Mouse (Mus musculus) liver (tissue): ENCODE measurements around the gene Parva.

ENCODE experiments used
- DNase-seq: peaks from one replicate; pipeline ENCODE4 v3.0.0-alpha.2; 2020; ENCODE audit warnings: mixed read lengths

The Parva gene

DNA sequence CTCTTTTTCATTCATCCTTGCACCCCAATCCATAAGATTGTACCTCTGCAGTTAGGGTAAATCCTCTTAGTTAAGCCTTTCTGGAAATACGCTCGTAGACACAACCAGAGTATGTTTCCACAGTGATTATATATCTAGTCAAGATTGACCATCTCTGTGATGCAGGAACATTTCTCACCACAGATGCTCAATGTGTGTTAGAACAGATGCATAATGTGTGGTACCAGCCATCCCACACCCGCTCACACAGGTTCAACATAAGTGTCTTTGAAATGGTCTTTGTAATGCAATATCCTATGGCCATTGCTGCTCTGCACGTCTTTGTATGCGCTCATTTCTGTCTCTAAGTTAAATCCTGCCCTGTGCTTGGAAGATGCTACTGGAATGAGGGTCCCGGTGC lies 98.2 kb downstream of the Parva start:
- no peak for DNase-seq

GRCm38 (mm10) chr7:112526226-112526625 lies 98.9 kb downstream of the Parva start:
- DNase-seq = no peak

DNA sequence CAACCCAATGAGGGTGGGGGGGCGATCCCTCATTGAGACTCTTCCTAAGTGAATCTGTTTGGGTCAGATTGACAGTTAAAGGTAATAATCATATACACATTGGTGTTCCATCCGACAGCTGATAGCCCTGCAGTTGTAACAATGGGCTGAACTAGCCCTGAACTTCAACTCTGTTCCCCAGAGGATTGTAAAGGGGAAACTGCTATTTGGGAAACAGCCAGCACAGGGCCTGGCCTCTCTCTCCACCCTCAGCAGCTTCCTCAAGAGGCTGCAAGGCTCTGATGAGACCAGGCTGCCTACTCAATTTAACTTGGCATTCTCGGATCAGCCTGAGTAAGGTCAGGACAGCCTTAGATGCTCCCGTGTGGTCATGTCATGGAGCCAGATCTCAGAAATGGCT lies 99.9 kb downstream of the Parva start:
- no peak for DNase-seq

GRCm38 (mm10) chr7:112528059-112528458 lies 100.8 kb downstream of the Parva start:
- no peak for DNase-seq

- no peak for DNase-seq
These were observed 101.5 kb downstream of the Parva start for GRCm38 (mm10) chr7:112528582-112529360.

- no peak for DNase-seq
These were observed 103.6 kb downstream of the Parva start for GRCm38 (mm10) chr7:112530924-112531323.

DNA sequence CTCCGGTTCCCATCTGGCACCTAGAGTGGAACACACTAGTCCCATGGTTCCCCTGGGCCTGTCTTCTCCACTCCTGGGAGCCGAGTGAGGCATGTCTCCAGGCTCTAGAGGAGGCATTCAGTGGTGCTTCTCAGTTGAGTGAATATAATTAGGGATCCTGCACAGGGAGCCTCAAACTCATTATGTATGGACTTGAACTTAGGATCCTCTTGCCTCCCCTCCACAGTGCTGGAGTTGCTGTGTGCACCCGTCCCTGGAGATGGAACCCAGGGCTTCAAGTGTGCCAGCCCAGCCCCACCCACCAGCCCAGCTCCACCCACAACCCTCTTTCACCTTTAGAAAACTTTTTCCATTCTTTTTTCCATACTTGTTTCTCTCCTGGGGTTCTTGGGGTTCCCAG lies 106.8 kb downstream of the Parva start:
- no peak for DNase-seq

GRCm38 (mm10) chr7:112535408-112535921 lies 108.2 kb downstream of the Parva start:
- peak; percentile 11 for DNase-seq

DNA sequence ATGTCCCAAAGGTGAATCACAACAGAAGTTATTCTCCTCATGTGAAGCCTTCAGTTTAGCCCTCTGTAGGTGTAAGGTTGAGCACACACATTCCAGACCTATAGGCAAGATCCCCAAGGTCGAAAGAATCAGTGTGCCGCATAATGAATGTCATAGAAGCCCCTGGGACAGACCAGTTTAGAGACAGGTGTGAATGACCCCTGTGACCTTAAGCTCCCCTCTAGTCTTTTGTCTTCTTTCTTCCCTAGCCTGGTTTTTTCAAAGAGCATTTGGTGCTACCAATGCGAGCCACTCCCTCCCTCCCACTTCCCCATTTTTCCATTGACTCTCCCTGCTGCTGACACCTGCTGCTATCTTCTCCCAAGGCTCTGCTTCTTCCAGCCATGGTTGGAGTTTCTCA lies 121.8 kb downstream of the Parva start:
- no peak for DNase-seq

GRCm38 (mm10) chr7:112561504-112561903 lies 134.2 kb downstream of the Parva start:
- no peak for DNase-seq

GRCm38 (mm10) chr7:112567004-112567403 lies 139.7 kb downstream of the Parva start:
- no peak for DNase-seq

DNA sequence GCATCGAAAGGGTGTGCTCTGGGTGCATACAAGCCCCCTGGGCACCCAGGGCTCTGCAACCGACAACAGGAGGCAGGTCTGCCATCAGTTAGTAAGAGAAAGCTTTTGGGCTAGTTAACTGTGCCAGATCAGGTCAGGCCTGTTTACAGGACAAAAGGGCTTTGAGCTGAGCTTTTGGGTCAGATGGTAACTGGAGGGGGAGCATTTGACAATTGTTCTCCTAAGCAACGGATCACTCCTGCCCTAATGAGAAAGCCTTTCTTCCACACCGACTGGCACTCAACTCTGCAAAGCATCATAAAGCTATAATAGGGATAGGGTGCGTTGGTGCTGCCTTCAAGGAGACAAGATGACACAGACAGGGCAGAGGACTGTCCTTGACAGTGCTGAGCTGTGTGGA lies 141.7 kb downstream of the Parva start:
- no peak for DNase-seq

DNA sequence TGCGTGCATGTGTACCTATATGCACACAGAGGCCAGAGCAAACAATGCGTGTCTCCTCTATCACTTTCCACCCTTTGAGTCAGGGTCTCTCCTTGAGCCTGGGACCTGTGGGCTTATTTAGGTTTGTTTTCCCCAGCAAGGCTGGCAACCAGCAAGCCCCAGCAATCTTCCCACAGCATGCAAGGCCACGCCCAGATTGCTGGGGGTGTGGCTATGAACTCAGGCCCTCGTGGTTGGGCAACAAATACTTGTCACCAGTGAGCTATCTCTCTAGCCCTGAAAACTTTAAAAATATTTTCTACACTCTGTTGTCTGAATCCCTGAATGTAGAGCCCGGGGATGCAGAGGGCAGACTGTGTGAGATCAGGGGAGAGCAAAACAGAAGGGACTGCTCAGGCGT lies 154.3 kb downstream of the Parva start:
- DNase-seq = peak; percentile 11

DNA sequence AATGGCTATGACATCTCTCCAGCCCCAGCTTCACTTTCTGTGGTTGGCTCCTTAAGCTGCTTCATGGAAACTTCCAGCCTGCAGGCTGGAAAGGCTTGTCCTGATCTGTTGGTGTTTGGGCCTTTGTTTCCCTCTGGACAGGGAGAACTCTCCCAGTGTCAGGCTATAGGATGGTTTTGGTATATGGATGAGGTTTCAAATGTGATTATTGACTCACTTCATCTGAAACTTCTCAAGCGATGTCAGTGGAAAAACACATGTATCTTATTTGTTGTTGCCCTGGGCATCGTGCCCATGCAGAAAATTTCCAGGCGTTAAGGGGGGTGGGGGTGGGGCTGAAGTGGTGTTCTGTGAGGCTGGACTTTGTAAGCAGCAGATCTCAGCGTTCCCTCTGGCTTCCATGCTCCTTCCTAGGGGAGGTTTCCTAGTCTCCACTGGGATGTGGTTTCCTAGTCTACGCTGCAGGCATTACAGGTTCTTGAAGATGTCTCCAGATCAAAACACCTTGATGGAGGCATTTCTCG lies 155.6 kb downstream of the Parva start:
- no peak for DNase-seq

- no peak for DNase-seq
These were observed 160.1 kb downstream of the Parva start for GRCm38 (mm10) chr7:112587449-112587848.

GRCm38 (mm10) chr7:112589530-112589929 lies 162.2 kb downstream of the Parva start:
- no peak for DNase-seq

DNA sequence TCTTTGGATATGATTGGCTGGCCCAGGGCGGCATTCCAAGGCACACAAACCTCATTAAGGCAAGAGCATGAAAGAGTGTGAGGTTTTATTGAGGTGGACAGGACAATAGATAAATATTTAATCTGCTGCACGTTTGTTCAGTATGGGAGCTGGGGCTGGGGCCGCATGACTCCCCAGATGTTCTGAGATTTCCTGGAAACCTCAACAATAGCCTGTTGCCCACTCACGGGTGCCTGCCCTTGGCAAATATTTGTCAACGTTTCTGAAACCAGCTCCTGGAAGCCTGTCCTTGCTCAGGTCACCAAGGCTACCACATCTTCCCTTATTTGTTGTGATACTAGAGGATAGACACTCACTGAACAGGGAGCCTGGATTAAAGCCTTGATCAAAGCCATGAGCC lies 166.3 kb downstream of the Parva start:
- DNase-seq = no peak

- no peak for DNase-seq
These were observed 168.0 kb downstream of the Parva start for GRCm38 (mm10) chr7:112595226-112595850.

GRCm38 (mm10) chr7:112599650-112600049 lies 172.3 kb downstream of the Parva start:
- DNase-seq = no peak

- no peak for DNase-seq
These were observed 172.9 kb downstream of the Parva start for GRCm38 (mm10) chr7:112600163-112600562.

GRCm38 (mm10) chr7:112602966-112603365 lies 175.7 kb downstream of the Parva start:
- DNase-seq = no peak

DNA sequence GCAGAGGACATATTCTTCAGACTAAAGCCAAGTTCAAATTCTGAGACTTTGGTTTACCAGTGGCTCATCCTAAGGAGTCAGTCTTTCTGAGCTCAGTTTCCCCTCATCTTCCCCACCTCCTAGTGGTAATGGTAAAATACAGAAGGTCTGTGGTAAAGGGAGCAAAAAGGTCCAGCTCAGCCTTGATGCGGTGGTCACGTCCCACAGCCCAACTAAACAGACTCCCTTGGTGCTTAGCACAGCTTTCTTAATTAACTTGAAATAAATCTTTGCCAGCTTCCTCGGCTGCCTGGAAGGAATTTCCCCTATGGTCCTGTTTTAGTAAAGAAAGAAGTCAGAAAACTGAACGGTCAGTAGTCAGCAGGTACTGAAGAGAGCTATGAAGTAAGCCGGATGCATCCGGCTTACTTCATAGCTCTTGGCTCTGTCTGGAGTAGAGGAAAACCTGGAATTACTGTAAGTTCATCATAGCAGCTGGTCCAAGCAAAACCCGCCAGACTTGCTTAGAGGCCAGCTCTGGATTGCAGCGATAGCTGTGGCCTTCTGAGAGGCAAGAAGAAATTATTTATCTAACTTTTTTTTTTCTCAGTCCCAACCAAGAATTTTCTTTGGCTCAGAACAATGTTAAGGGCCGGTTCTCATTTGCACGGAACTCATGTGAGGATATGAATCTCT lies 176.3 kb downstream of the Parva start:
- no peak for DNase-seq

- DNase-seq = no peak
These were observed 176.9 kb downstream of the Parva start for GRCm38 (mm10) chr7:112604209-112604608.
